Mouse (Mus musculus): ENCODE results near the gene Zfp428. TPM values are rescaled to one million over a fixed set of nuclear protein-coding genes. Genes with fewer than 3 reads are reported as not detected.

Zfp428 gene
- total RNA-seq, 2 experiments from 2014 or later, result 11.5 to 13.8 TPM

GRCm38 (mm10) chr7:24539686-24540085 is 32.9 kb downstream of the Zfp428 start:
- intact Hi-C loops (cut with DNase I), result no loop called here

GRCm38 (mm10) chr7:24544506-24544905 is 37.7 kb downstream of the Zfp428 start:
- intact Hi-C loops (cut with DNase I), result no loop called here
- no peak for DNase-seq

More at GRCm38 (mm10) chr7:24539686-24540085, 32.9 kb downstream of the Zfp428 start:
- DNase-seq, result no peak

- intact Hi-C loops (cut with DNase I), result loop anchor here (2.0 to 5.0 kb wide), 3 partner anchors 39 to 74 kb away; partner anchors contain the start of gene Zfp428
- no peak for DNase-seq
These were observed 39.3 kb downstream of the Zfp428 start, which contains the start of the genes Pinlyp and Xrcc1 for GRCm38 (mm10) chr7:24546068-24546614. Pinlyp (minus strand) TSS chr7:24546118. Xrcc1 (plus strand) TSS chr7:24546289.

- DNase-seq, result peak; percentile 97 to 98
- intact Hi-C loops (cut with DNase I), result loop anchor here (1.0 to 5.0 kb wide), 4 partner anchors 18 to 75 kb away; partner anchors contain the start of gene Zfp428
These were observed 40.0 kb downstream of the Zfp428 start for GRCm38 (mm10) chr7:24546634-24547389.

- intact Hi-C loops (cut with DNase I), result loop anchor here (1.0 to 5.0 kb wide), 4 partner anchors 18 to 75 kb away; partner anchors contain the start of gene Zfp428
These were observed 40.8 kb downstream of the Zfp428 start for GRCm38 (mm10) chr7:24547534-24548036.

GRCm38 (mm10) chr7:24551985-24552759 is 45.4 kb downstream of the Zfp428 start:
- no peak for DNase-seq
- intact Hi-C loops (cut with DNase I), result no loop called here

More at GRCm38 (mm10) chr7:24547534-24548036, 40.8 kb downstream of the Zfp428 start:
- no peak for DNase-seq

- no peak for DNase-seq
- intact Hi-C loops (cut with DNase I), result loop anchor here (5.0 kb wide), 1 partner anchor 38 kb away; no protein-coding TSS in a partner anchor
These were observed 49.0 kb downstream of the Zfp428 start for GRCm38 (mm10) chr7:24555786-24556185.

- no peak for DNase-seq
- intact Hi-C loops (cut with DNase I), result no loop called here
These were observed 54.6 kb downstream of the Zfp428 start for GRCm38 (mm10) chr7:24561450-24561849.

GRCm38 (mm10) chr7:24563191-24563836 is 56.5 kb downstream of the Zfp428 start:
- intact Hi-C loops (cut with DNase I), result no loop called here

GRCm38 (mm10) chr7:24563837-24564206 is 57.0 kb downstream of the Zfp428 start:
- intact Hi-C loops (cut with DNase I), result loop anchor here (1.0 kb wide), 1 partner anchor 90 kb away; no protein-coding TSS in a partner anchor
- DNase-seq, result no peak

More at GRCm38 (mm10) chr7:24563191-24563836, 56.5 kb downstream of the Zfp428 start:
- DNase-seq, result no peak

- DNase-seq, result peak; percentile 62 to 81
- intact Hi-C loops (cut with DNase I), result loop anchor here (1.0 kb wide), 1 partner anchor 90 kb away; no protein-coding TSS in a partner anchor
These were observed 57.9 kb downstream of the Zfp428 start for GRCm38 (mm10) chr7:24564607-24565265.

Other genes with a start within 250 kb of the Zfp428 start
- gene Zfp93, start 236.6 kb upstream of the Zfp428 start, total RNA-seq (2021), result 1 to 10 TPM; 3.8 to 4.1 TPM
- gene Zfp61, start 205.8 kb upstream of the Zfp428 start, total RNA-seq (2021), result 1 to 10 TPM; 2.1 to 3.8 TPM
- 1 to 10 TPM; 1.7 to 2.5 TPM for gene Zfp94, start 190.3 kb upstream of the Zfp428 start, total RNA-seq (2021)
- gene Tescl, start 173.1 kb upstream of the Zfp428 start, total RNA-seq (2021), result not detected
- gene Lypd5, start 157.8 kb upstream of the Zfp428 start, total RNA-seq (2021), result not detected
- under 1 TPM; 0.42 to 0.62 TPM for gene Kcnn4, start 136.7 kb upstream of the Zfp428 start, total RNA-seq (2021)
- 1 to 10 TPM; 7.1 to 9.6 TPM for gene Smg9, start 107.4 kb upstream of the Zfp428 start, total RNA-seq (2021)
- not detected for gene Irgc1, start 54.7 kb upstream of the Zfp428 start, total RNA-seq (2021)
- 1 to 10 TPM; 1.9 to 3.3 TPM for gene Plaur, start 44.5 kb upstream of the Zfp428 start, total RNA-seq (2021)
- 10 to 100 TPM; 13.1 to 13.6 TPM for gene Cadm4, start 25.0 kb upstream of the Zfp428 start, total RNA-seq (2021)
- not detected for gene AC161166.1, start 5.4 kb downstream of the Zfp428 start, total RNA-seq (2021)
- 10 to 100 TPM; 16.4 to 16.5 TPM for gene Irgq, start 23.7 kb downstream of the Zfp428 start, total RNA-seq (2021)
- not detected for gene Pinlyp, start 39.1 kb downstream of the Zfp428 start, total RNA-seq (2021)
- 10 to 100 TPM; 26.9 to 27.4 TPM for gene Xrcc1, start 39.3 kb downstream of the Zfp428 start, total RNA-seq (2021)
- gene Ethe1, start 80.5 kb downstream of the Zfp428 start, total RNA-seq (2021), result 10 to 100 TPM; 52.9 to 56.5 TPM
- under 1 TPM; 0.08 to 0.11 TPM for gene Zfp575, start 80.6 kb downstream of the Zfp428 start, total RNA-seq (2021)
- under 1 TPM; 0.36 to 0.89 TPM for gene Phldb3, start 103.8 kb downstream of the Zfp428 start, total RNA-seq (2021)
- not detected for gene Lypd3, start 129.5 kb downstream of the Zfp428 start, total RNA-seq (2021)
- gene Tex101, start 169.7 kb downstream of the Zfp428 start, total RNA-seq (2021), result not detected
- not detected for gene BC049730, start 202.2 kb downstream of the Zfp428 start, total RNA-seq (2021)
- gene Gm4763, start 219.9 kb downstream of the Zfp428 start, total RNA-seq (2021), result not detected